In the genomic region with DNA sequence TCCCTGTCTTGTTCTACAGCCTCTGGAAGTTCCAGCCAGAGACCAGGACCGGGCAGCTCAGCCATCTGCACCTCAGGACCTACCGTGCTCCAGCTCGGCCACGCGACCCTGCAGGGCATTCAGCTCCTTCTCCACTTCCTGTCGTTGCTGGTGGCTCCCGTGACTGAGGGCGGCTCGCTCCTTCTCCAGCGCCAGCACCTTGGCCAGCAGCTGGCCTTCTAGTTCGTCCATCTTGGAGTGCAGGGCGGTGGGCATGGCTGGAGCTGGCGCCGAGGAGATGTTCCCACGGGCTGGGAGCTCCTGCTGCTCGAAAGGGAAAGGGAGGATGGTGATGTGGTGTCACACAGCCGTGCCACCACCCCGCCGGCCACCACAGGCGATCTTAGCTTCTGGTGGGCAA, we compare ENCODE assay signal across 17 mouse cellular contexts. TPM values are rescaled to one million over a fixed set of nuclear protein-coding genes. Genes with fewer than 3 reads are reported as not detected.
DNase-seq lines count a peak whose midpoint lies in the region; ATAC-seq and TF ChIP-seq lines count a peak whose summit lies in the region.
"Had no signal": no experiment of that assay in that cellular context is flagged by ENCODE, and none has a peak within 500 bp of the region (broad histone marks: within the 10 kb centered on the region; RNA-seq: fewer than 3 reads in every experiment).

No protein-coding gene starts in this region.

- H3K9ac ChIP-seq in hindbrain, embryonic 13.5 days: no peak overlapping the region
- no peak overlapping the region for H3K9ac ChIP-seq in lung, embryonic 14.5 days
- H3K9ac ChIP-seq: forebrain, postnatal 0 days; intestine, embryonic 15.5 days had no signal

- H3K27me3 ChIP-seq in hindbrain, embryonic 10.5 days (ENCODE audit: insufficient read depth, poor library complexity, severe bottlenecking): peaks cover 59% of the 10 kb centered on the region
- peaks cover 28% of the 10 kb centered on the region for H3K27me3 ChIP-seq in hindbrain, embryonic 13.5 days
- H3K27me3 ChIP-seq in lung, embryonic 14.5 days (ENCODE audit: insufficient read depth, low read length): no peaks in the 10 kb centered on the region; the same call in 1 of the 2 replicates
- H3K27me3 ChIP-seq: intestine, embryonic 15.5 days had no signal

- no peak for ATAC-seq in hindbrain, embryonic 13.5 days (ENCODE audit: low FRiP score)
- ATAC-seq in lung, embryonic 14.5 days (ENCODE audit: insufficient read depth): no peak
- ATAC-seq in granulocyte monocyte progenitor cell, adult 5-6 weeks (replicated peaks; ENCODE audit: poor library complexity, severe bottlenecking): peak; percentile 33; the same call in 1 of the 2 replicates
- ATAC-seq in megakaryocyte-erythroid progenitor cell, adult 5-6 weeks (replicated peaks; ENCODE audit: low FRiP score, low TSS enrichment, poor library complexity, severe bottlenecking): no peak
- ATAC-seq: forebrain, postnatal 0 days; intestine, embryonic 15.5 days had no signal

- H3K9me3 ChIP-seq in hindbrain, embryonic 10.5 days: no peaks in the 10 kb centered on the region
- no peaks in the 10 kb centered on the region for H3K9me3 ChIP-seq in hindbrain, embryonic 13.5 days
- H3K9me3 ChIP-seq in lung, embryonic 14.5 days (ENCODE audit: low read depth, low read length): no peaks in the 10 kb centered on the region
- H3K9me3 ChIP-seq: intestine, embryonic 15.5 days; megakaryocyte, embryonic 14.5 days had no signal

- 38% methylated on average over 20 of the region's 20 CpGs for WGBS in hindbrain, embryonic 10.5 days
- WGBS in hindbrain, embryonic 13.5 days: 40% methylated on average over 20 of the region's 20 CpGs
- 12% methylated on average over 20 of the region's 20 CpGs for WGBS in lung, embryonic 14.5 days

- H3K4me2 ChIP-seq in hindbrain, embryonic 13.5 days: no peak overlapping the region
- H3K4me2 ChIP-seq in lung, embryonic 14.5 days: no peak overlapping the region
- H3K4me2 ChIP-seq: intestine, embryonic 15.5 days had no signal

- no peak overlapping the region for H3K27ac ChIP-seq in hindbrain, embryonic 10.5 days
- no peak overlapping the region for H3K27ac ChIP-seq in hindbrain, embryonic 13.5 days
- H3K27ac ChIP-seq in lung, embryonic 14.5 days (ENCODE audit: low read depth): no peak overlapping the region
- H3K27ac ChIP-seq: gastrocnemius, adult 2 months; intestine, embryonic 15.5 days had no signal

- H3K4me3 ChIP-seq in hindbrain, embryonic 10.5 days: no peak overlapping the region
- H3K4me3 ChIP-seq in hindbrain, embryonic 13.5 days: no peak overlapping the region
- no peak overlapping the region for H3K4me3 ChIP-seq in lung, embryonic 14.5 days (ENCODE audit: low read depth, low read length)
- H3K4me3 ChIP-seq: gastrocnemius, adult 2 months; intestine, embryonic 15.5 days; megakaryocyte, embryonic 14.5 days had no signal

- TF ChIP-seq CTCF in lung, embryonic 14.5 days (IDR thresholded peaks at IDR 0.05; ENCODE audit: low read depth): no peak

- peak; percentile 26 for DNase-seq in hindbrain, embryonic 10.5 days (ENCODE audit: low spot score)
- DNase-seq in lung, embryonic 14.5 days: peak; percentile 53
- no peak for DNase-seq in lung, adult 18-20 months
- DNase-seq in embryo, embryonic 11 days: peak; percentile 57
- DNase-seq in adrenal gland, postnatal 10 days: no peak
- DNase-seq: forebrain, postnatal 0 days; gastrocnemius, adult 2 months; heart, adult 11 months; kidney, postnatal 25 days had no signal

- H3K4me1 ChIP-seq in hindbrain, embryonic 10.5 days (replicated peaks): peaks cover 26% of the 10 kb centered on the region
- H3K4me1 ChIP-seq in hindbrain, embryonic 13.5 days (replicated peaks): peaks cover 3% of the 10 kb centered on the region
- H3K4me1 ChIP-seq in lung, embryonic 14.5 days (ENCODE audit: insufficient read depth): no peaks in the 10 kb centered on the region
- H3K4me1 ChIP-seq: intestine, embryonic 15.5 days had no signal

- H3K36me3 ChIP-seq in hindbrain, embryonic 10.5 days: no peaks in the 10 kb centered on the region
- peaks cover 15% of the 10 kb centered on the region for H3K36me3 ChIP-seq in hindbrain, embryonic 13.5 days
- H3K36me3 ChIP-seq in lung, embryonic 14.5 days (ENCODE audit: insufficient read depth): no peaks in the 10 kb centered on the region
- H3K36me3 ChIP-seq: intestine, embryonic 15.5 days had no signal

RNA-seq across cellular contexts. Expression of gene Nptxr, which starts 10.4 kb away (rescaled TPM):
- 2.2 and 4.6 TPM in 2 replicates for polyA plus RNA-seq in hindbrain, embryonic 10.5 days (2016; fragmentation: Nextera tagmentation; extraction: Ambion mirVana)
- polyA plus RNA-seq in hindbrain, embryonic 13.5 days (2015; fragmentation: Nextera tagmentation; extraction: Ambion mirVana): 21.0 and 21.4 TPM in 2 replicates
- 1.7 and 2.0 TPM in 2 replicates for polyA plus RNA-seq in lung, embryonic 14.5 days (2014; fragmentation: Nextera tagmentation; extraction: Ambion mirVana)
- total RNA-seq in granulocyte monocyte progenitor cell, adult 5-6 weeks (2014; fragmentation: Nextera tagmentation): 0.52 and 0.85 TPM in 2 replicates
- total RNA-seq in granulocyte monocyte progenitor cell, adult 5-6 weeks (2017): 0.04 and 0.31 TPM in 2 replicates
- 1.2 TPM in 1 of 2 replicates, not detected in the other for total RNA-seq in megakaryocyte-erythroid progenitor cell, adult 5-6 weeks (2014; fragmentation: Nextera tagmentation)
- not detected in 2 replicates for total RNA-seq in megakaryocyte-erythroid progenitor cell, adult 5-6 weeks (2017)
- total RNA-seq in adrenal gland, postnatal 10 days (2021): 1 to 10 TPM; 8.2 to 9.5 TPM

RNA-seq across cellular contexts. Expression of gene Dnal4, which starts 16.5 kb away (rescaled TPM):
- polyA plus RNA-seq in hindbrain, embryonic 10.5 days (2016; fragmentation: Nextera tagmentation; extraction: Ambion mirVana): 68.0 and 83.0 TPM in 2 replicates
- 83.5 and 84.9 TPM in 2 replicates for polyA plus RNA-seq in hindbrain, embryonic 13.5 days (2015; fragmentation: Nextera tagmentation; extraction: Ambion mirVana)
- polyA plus RNA-seq in lung, embryonic 14.5 days (2014; fragmentation: Nextera tagmentation; extraction: Ambion mirVana): 61.0 and 63.8 TPM in 2 replicates
- total RNA-seq in granulocyte monocyte progenitor cell, adult 5-6 weeks (2014; fragmentation: Nextera tagmentation): 9.5 and 27.7 TPM in 2 replicates
- 11.6 and 13.5 TPM in 2 replicates for total RNA-seq in granulocyte monocyte progenitor cell, adult 5-6 weeks (2017)
- 13.2 and 13.5 TPM in 2 replicates for total RNA-seq in megakaryocyte-erythroid progenitor cell, adult 5-6 weeks (2014; fragmentation: Nextera tagmentation)
- 7.6 and 10.0 TPM in 2 replicates for total RNA-seq in megakaryocyte-erythroid progenitor cell, adult 5-6 weeks (2017)
- 10 to 100 TPM; 16.1 to 19.5 TPM for total RNA-seq in adrenal gland, postnatal 10 days (2021)

RNA-seq across cellular contexts. Expression of gene Npcd, which starts 39.9 kb away (rescaled TPM):
- 0.14 and 0.17 TPM in 2 replicates for polyA plus RNA-seq in hindbrain, embryonic 10.5 days (2016; fragmentation: Nextera tagmentation; extraction: Ambion mirVana)
- polyA plus RNA-seq in hindbrain, embryonic 13.5 days (2015; fragmentation: Nextera tagmentation; extraction: Ambion mirVana): 0.34 and 0.51 TPM in 2 replicates
- not detected in 2 replicates for polyA plus RNA-seq in lung, embryonic 14.5 days (2014; fragmentation: Nextera tagmentation; extraction: Ambion mirVana)
- not detected in 2 replicates for total RNA-seq in granulocyte monocyte progenitor cell, adult 5-6 weeks (2014; fragmentation: Nextera tagmentation)
- not detected in 2 replicates for total RNA-seq in granulocyte monocyte progenitor cell, adult 5-6 weeks (2017)
- not detected in 2 replicates for total RNA-seq in megakaryocyte-erythroid progenitor cell, adult 5-6 weeks (2014; fragmentation: Nextera tagmentation)
- not detected in 2 replicates for total RNA-seq in megakaryocyte-erythroid progenitor cell, adult 5-6 weeks (2017)
- total RNA-seq in adrenal gland, postnatal 10 days (2021): 1 to 10 TPM; 1.2 to 1.7 TPM
- total RNA-seq: liver, adult 2 months had no signal
- polyA plus RNA-seq: embryonic facial prominence, embryonic 14.5 days; heart, embryonic 14.5 days; liver, adult 2 months had no signal

RNA-seq across cellular contexts. Expression of gene Cbx6, which starts 40.3 kb away (rescaled TPM):
- polyA plus RNA-seq in hindbrain, embryonic 10.5 days (2016; fragmentation: Nextera tagmentation; extraction: Ambion mirVana): 20.7 and 26.1 TPM in 2 replicates
- 50.2 and 52.6 TPM in 2 replicates for polyA plus RNA-seq in hindbrain, embryonic 13.5 days (2015; fragmentation: Nextera tagmentation; extraction: Ambion mirVana)
- polyA plus RNA-seq in lung, embryonic 14.5 days (2014; fragmentation: Nextera tagmentation; extraction: Ambion mirVana): 43.1 and 47.1 TPM in 2 replicates
- 10.6 and 13.5 TPM in 2 replicates for total RNA-seq in granulocyte monocyte progenitor cell, adult 5-6 weeks (2014; fragmentation: Nextera tagmentation)
- 10.8 and 11.6 TPM in 2 replicates for total RNA-seq in granulocyte monocyte progenitor cell, adult 5-6 weeks (2017)
- total RNA-seq in megakaryocyte-erythroid progenitor cell, adult 5-6 weeks (2014; fragmentation: Nextera tagmentation): 25.1 and 25.6 TPM in 2 replicates
- total RNA-seq in megakaryocyte-erythroid progenitor cell, adult 5-6 weeks (2017): 14.4 and 36.7 TPM in 2 replicates
- 10 to 100 TPM; 58.8 to 68.4 TPM for total RNA-seq in adrenal gland, postnatal 10 days (2021)

RNA-seq across cellular contexts. Expression of gene Sun2, which starts 51.8 kb away (rescaled TPM):
- 2.0 and 5.0 TPM in 2 replicates for polyA plus RNA-seq in hindbrain, embryonic 10.5 days (2016; fragmentation: Nextera tagmentation; extraction: Ambion mirVana)
- 9.8 and 10.2 TPM in 2 replicates for polyA plus RNA-seq in hindbrain, embryonic 13.5 days (2015; fragmentation: Nextera tagmentation; extraction: Ambion mirVana)
- 7.5 and 8.6 TPM in 2 replicates for polyA plus RNA-seq in lung, embryonic 14.5 days (2014; fragmentation: Nextera tagmentation; extraction: Ambion mirVana)
- total RNA-seq in granulocyte monocyte progenitor cell, adult 5-6 weeks (2014; fragmentation: Nextera tagmentation): 120 and 133 TPM in 2 replicates
- 227 and 268 TPM in 2 replicates for total RNA-seq in granulocyte monocyte progenitor cell, adult 5-6 weeks (2017)
- total RNA-seq in megakaryocyte-erythroid progenitor cell, adult 5-6 weeks (2014; fragmentation: Nextera tagmentation): 9.9 and 11.8 TPM in 2 replicates
- total RNA-seq in megakaryocyte-erythroid progenitor cell, adult 5-6 weeks (2017): 13.9 and 15.2 TPM in 2 replicates
- 10 to 100 TPM; 68.2 to 83.6 TPM for total RNA-seq in adrenal gland, postnatal 10 days (2021)

Comparison
In these comparisons a context has a peak if more than half of its experiments do, and no peak if none do; other contexts are left out.
1. DNase-seq: peak in hindbrain, embryonic 10.5 days (single experiment), lung, embryonic 14.5 days (single experiment) and embryo, embryonic 11 days (single experiment); none in lung, adult 18-20 months (0 of 2) and adrenal gland, postnatal 10 days (single experiment).
2. RNA of gene Nptxr, which starts 10.4 kb away (total RNA-seq): 8.2 to 9.5 TPM in adrenal gland, postnatal 10 days; 0.04 to 0.85 TPM in granulocyte monocyte progenitor cell, adult 5-6 weeks and 1.2 TPM in megakaryocyte-erythroid progenitor cell, adult 5-6 weeks; every median in the first group is over 4 times any median in the second.